Mouse (Mus musculus): ENCODE measurements around the gene Btnl4.

Gene Btnl4

GRCm38 (mm10) chr17:34427597-34427996 lies 49.5 kb downstream of the Btnl4 start:
- DNase-seq = no peak

- no peak for DNase-seq
Measured at GRCm38 (mm10) chr17:34420014-34420413, 57.1 kb downstream of the Btnl4 start.
